8 mouse cellular contexts compared by ENCODE assay signal in the genomic region with DNA sequence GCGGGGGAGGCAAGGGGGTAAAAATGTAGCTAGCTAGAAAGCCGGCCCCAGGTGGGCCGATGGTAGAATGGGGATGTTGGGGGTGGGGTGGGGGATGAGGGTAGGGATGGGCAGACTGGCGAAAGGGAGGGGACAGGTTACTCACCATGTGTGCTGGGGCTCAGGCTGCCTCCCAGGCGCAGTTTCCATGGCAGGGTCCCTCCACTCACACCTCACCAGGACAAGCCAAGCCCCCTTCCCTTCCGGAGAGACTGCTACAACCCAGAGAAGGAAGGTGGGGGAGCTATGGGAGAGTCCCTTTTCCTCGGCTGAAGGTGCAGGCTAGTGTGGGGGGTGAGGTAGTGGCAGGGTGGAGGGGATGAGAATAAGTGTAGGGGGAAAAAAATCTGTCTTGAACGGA. TPM values are rescaled to one million over a fixed set of nuclear protein-coding genes. Genes with fewer than 3 reads are reported as not detected.
DNase-seq lines count a peak whose midpoint lies in the region; TF ChIP-seq lines count a peak whose summit lies in the region.

No protein-coding gene starts in this region.

- no peak for TF ChIP-seq CTCF in cerebellum, adult 2 months (IDR thresholded peaks at IDR 0.05; ENCODE audit: borderline replicate concordance, insufficient read depth, low read depth, low read length)

- H3K27me3 ChIP-seq in cerebellum, adult 2 months (ENCODE audit: control insufficient read depth, insufficient read depth, low read length): no peaks in the 10 kb centered on the region
- H3K27me3 ChIP-seq in limb, embryonic 10.5 days (ENCODE audit: low read depth, poor library complexity, severe bottlenecking): peaks cover 77% of the 10 kb centered on the region

- no peak for TF ChIP-seq POLR2A in cerebellum, adult 2 months (IDR thresholded peaks at IDR 0.05; ENCODE audit: borderline replicate concordance, insufficient read depth, low read length)

- H3K36me3 ChIP-seq in limb, embryonic 10.5 days: no peaks in the 10 kb centered on the region

- H3K27ac ChIP-seq in cerebellum, adult 2 months (ENCODE audit: insufficient read depth, low read length): peak overlapping the region; percentile 98
- no peak overlapping the region for H3K27ac ChIP-seq in limb, embryonic 10.5 days

- WGBS in cerebellum, adult 2 months: under 1% methylated on average over 8 of the region's 8 CpGs
- WGBS in limb, embryonic 10.5 days: 1% methylated on average over 8 of the region's 8 CpGs

- peaks cover 35% of the 10 kb centered on the region for H3K4me1 ChIP-seq in cerebellum, adult 2 months (ENCODE audit: control insufficient read depth, insufficient read depth, low read length)
- H3K4me1 ChIP-seq in limb, embryonic 10.5 days: peaks cover 34% of the 10 kb centered on the region

- no peaks in the 10 kb centered on the region for H3K9me3 ChIP-seq in limb, embryonic 10.5 days (replicated peaks)

- H3K4me3 ChIP-seq in cerebellum, adult 2 months (replicated peaks; ENCODE audit: insufficient read depth, low read depth, low read length): peak overlapping the region; percentile 99
- H3K4me3 ChIP-seq in limb, embryonic 10.5 days: peak overlapping the region; percentile 61

- peak; percentile 61 to 69 for DNase-seq in cerebellum, adult 2 months
- DNase-seq in cerebellum, postnatal 4 days (ENCODE audit: low spot score in 2 of 2): no peak
- peak; percentile 47 to 59 for DNase-seq in right cerebral cortex, postnatal 10 days (ENCODE audit: low spot score in 2 of 2)
- no peak for DNase-seq in right cerebral cortex, postnatal 14 days
- no peak for DNase-seq in limb, embryonic 10.5 days (ENCODE audit: low spot score)
- no peak for DNase-seq in urinary bladder, postnatal 14 days (ENCODE audit: low spot score)
- DNase-seq in gastrocnemius, adult 8-10 months (ENCODE audit: low spot score in 2 of 2): no peak
- DNase-seq in lung, postnatal 25 days (ENCODE audit: low spot score): no peak

RNA-seq across cellular contexts. Expression of a gene that starts 0.9 kb away (rescaled TPM):
- 204 and 227 TPM in 2 replicates for polyA plus RNA-seq in cerebellum, adult 2 months (2012; rRNA removed)
- polyA plus RNA-seq in limb, embryonic 10.5 days (2016; fragmentation: Nextera tagmentation; extraction: Ambion mirVana): 0.03 and 0.08 TPM in 2 replicates
- under 1 TPM in 2 of 4 experiments, not detected in 2; 0.08 to 0.19 TPM for total RNA-seq in gastrocnemius, adult 8-10 months (2022)

RNA-seq across cellular contexts. Expression of a gene that starts 9.5 kb away (rescaled TPM):
- polyA plus RNA-seq in cerebellum, adult 2 months (2012; rRNA removed): 18.6 and 19.1 TPM in 2 replicates
- 10.6 and 12.5 TPM in 2 replicates for polyA plus RNA-seq in limb, embryonic 10.5 days (2016; fragmentation: Nextera tagmentation; extraction: Ambion mirVana)
- 1 to 10 TPM; 2.2 to 3.9 (median 3.6) TPM for total RNA-seq in gastrocnemius, adult 8-10 months (2022)

RNA-seq across cellular contexts. Expression of a gene that starts 21.3 kb away (rescaled TPM):
- polyA plus RNA-seq in cerebellum, adult 2 months (2012; rRNA removed): 12.8 and 13.8 TPM in 2 replicates
- polyA plus RNA-seq in limb, embryonic 10.5 days (2016; fragmentation: Nextera tagmentation; extraction: Ambion mirVana): 22.0 and 25.6 TPM in 2 replicates
- 10 to 100 TPM; 13.4 to 15.6 (median 14.9) TPM for total RNA-seq in gastrocnemius, adult 8-10 months (2022)

RNA-seq across cellular contexts. Expression of a gene that starts 23.7 kb away (rescaled TPM):
- 10.7 and 11.0 TPM in 2 replicates for polyA plus RNA-seq in cerebellum, adult 2 months (2012; rRNA removed)
- 4.1 and 5.6 TPM in 2 replicates for polyA plus RNA-seq in limb, embryonic 10.5 days (2016; fragmentation: Nextera tagmentation; extraction: Ambion mirVana)
- 1 to 10 TPM; 4.9 to 6.2 (median 5.6) TPM for total RNA-seq in gastrocnemius, adult 8-10 months (2022)

Comparison
In these comparisons a context has a peak if more than half of its experiments do, and no peak if none do; other contexts are left out.
1. DNase-seq: peak in cerebellum, adult 2 months (2 of 2) and right cerebral cortex, postnatal 10 days (2 of 2); none in cerebellum, postnatal 4 days (0 of 2), right cerebral cortex, postnatal 14 days (single experiment), limb, embryonic 10.5 days (single experiment), urinary bladder, postnatal 14 days (single experiment), gastrocnemius, adult 8-10 months (0 of 2) and lung, postnatal 25 days (single experiment).
2. RNA of a gene that starts 0.9 kb away (polyA plus RNA-seq): 204 to 227 TPM in cerebellum, adult 2 months; 0.03 to 0.08 TPM in limb, embryonic 10.5 days; every median in the first group is over 100 times any median in the second.